Mouse (Mus musculus): ENCODE results near the gene Ccdc73.

Gene Ccdc73

GRCm38 (mm10) chr2:105062741-105063372 lies 195.3 kb downstream of the Ccdc73 start:
- in situ Hi-C loops (cut with MboI; ENCODE audit: low pct_unique_long_range_greater_than_20kb in 1 of 2, low sequenced_read_pairs in 2 of 2, unreplicated experiment in 1 of 2): no loop called here

All from mouse embryonic stem cell (cell line).